Mouse (Mus musculus): ENCODE results near the gene Klhdc1.

Gene Klhdc1

GRCm38 (mm10) chr12:69227776-69228466, 13.1 kb upstream of the Klhdc1 start, which contains the start of gene Pole2:
TSS of gene Pole2 (minus strand) at chr12:69228195.
- DNase-seq (ENCODE audit: low spot score) = peak; percentile 80

DNA sequence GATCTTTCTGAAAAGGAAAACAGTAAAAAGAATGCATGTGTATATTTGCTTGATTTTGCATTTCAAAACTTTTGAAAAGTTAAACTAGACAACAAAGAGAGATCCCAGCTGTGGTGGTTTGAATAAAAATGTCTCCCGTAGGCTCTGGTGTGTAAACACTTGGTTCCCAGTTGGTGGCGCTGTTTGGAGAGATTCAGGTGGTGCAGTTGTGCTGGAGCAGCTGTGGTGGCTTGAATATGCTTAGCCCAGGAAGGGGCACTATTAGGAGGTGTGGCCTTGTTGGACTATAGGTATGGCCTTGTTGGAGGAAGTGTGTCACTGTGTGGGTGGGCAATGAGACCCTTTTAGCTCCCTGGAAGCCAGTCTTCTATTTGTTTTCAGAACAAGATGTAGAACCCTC, 11.7 kb upstream of the Klhdc1 start:
- peak; percentile 73 for DNase-seq (ENCODE audit: low spot score)

- DNase-seq (ENCODE audit: low spot score) = no peak
These were observed 5.2 kb upstream of the Klhdc1 start for GRCm38 (mm10) chr12:69235782-69236181.

GRCm38 (mm10) chr12:69238284-69238683, 2.7 kb upstream of the Klhdc1 start:
- DNase-seq (ENCODE audit: low spot score) = no peak

DNA sequence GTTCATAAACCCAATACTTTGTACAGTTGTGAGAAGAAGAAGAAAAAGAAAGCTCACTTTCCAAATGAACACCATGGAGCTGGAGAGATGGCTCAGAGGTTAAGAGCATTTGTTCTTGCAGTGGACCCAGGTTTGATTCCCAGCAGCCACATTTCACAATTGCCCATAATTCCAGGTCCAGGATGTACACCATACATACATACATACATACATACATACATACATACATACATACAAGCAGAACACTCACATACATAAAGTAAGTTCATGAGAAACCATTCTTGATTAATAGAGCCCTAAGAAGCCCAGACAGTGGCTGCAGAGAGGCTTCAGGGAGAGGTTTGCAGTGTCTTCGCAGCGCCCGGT, 412 bp downstream of the Klhdc1 start:
- DNase-seq (ENCODE audit: low spot score) = no peak

DNA sequence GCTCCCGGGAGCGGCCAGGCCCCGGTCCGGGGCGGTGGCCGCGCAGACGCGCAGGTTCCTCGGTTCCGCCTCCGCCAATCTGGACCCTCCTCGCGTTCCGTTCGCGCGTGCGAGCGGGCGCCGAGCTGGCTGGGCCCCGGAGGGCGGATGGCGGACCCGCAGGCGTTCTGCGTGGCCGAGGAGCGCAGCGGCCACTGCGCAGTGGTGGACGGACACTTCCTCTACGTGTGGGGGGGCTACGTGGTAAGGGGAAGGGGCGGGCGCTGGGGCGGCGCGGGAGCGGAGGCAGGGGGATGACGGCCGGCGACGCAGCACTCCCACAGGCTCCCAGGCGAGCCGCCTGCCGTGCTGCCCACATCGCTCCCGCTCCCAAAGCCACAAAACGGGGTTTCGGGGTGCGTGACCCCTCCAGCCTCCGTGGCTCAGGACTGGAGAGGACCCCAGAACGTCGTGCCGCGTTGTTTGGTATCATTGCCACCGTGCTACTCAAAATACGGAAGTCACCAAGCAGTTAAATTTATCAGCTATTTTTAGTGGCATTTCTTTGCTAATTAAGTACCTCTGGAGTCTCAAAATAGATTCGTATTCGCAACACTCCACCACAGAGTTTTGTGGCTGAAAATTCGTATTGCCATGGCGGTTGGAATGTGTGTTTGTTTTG, 925 bp downstream of the Klhdc1 start:
- DNase-seq (ENCODE audit: low spot score) = peak; percentile 56

DNA sequence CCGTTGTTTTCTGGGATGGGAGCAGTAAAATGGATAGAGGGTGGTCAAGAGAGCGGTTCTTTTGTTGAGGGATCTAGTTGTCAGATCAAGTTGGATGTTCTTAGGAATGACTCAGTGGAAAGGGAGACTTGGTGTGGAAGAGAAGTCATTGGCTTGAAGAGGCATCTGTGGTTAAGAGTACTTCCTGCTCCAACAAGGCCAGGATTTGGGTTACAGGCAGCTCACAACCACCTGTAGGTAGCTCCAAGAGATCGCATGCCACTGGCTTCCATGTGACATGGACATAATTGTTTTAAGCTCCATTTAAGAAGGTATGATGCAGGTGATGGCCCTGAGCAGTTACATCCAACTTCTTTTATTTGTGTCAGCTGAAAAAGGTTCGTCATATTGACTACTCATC, 8.8 kb downstream of the Klhdc1 start:
- DNase-seq (ENCODE audit: low spot score) = no peak

DNA sequence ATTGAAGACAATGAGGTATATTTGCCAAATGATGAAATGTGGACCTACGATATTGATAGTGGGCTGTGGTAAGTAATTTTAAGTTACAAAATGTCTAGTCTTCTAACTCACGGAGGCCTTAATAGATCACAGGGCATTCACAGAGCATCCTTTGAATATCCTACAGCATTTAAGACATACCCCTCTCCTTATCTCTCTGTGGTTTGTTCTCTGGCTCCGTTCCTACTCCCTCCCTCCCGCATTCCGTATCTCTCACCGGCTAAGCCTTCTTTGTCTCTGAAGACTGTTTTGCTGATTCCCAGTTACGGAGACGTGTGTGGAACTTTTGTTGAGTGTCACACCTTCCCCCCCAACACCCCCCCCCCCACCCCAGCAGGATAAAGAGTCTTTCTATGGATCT, 9.8 kb downstream of the Klhdc1 start:
- DNase-seq (ENCODE audit: low spot score) = no peak

GRCm38 (mm10) chr12:69253806-69254205, 12.8 kb downstream of the Klhdc1 start:
- DNase-seq (ENCODE audit: low spot score) = no peak

DNA sequence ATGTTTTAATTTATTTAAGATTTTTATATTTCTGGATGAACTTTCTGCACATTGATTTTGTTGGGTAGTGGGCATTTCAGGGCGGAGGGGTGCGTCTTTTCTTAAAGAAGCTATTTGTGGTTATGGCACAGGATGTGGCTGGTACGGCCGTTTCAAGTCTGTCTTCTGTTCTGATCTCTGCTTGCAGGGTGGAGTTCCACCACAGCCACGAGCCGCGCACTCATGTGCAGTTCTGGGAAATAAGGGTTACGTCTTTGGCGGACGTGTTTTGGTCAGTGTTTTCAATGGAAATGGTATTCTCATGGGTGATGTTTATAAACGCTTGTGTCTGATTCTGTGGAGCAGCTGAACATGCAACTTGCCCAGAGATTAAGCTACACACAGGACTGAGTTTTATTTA, 16.9 kb downstream of the Klhdc1 start:
- peak; percentile 94 for DNase-seq (ENCODE audit: low spot score)

DNA sequence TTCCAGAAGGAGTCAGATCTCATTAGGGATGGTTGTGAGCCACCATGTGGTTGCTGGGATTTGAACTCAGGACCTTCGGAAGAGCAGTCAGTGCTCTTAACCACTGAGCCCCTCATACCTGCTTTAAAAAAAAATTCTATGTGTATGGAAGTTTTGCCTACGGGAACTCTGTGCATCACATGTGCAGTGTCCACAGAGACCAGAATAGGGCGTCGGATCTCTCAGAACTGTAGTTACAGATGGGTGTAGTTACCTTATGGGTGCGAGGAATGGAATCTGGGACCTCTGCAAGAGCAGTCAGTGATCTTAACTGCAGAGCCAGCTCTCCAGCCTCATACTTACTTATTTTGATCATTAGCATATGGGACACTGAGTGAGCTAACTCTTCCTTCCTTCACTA, 21.3 kb downstream of the Klhdc1 start:
- no peak for DNase-seq (ENCODE audit: low spot score)

- DNase-seq (ENCODE audit: low spot score) = no peak
These were observed 24.1 kb downstream of the Klhdc1 start for GRCm38 (mm10) chr12:69265031-69265430.

GRCm38 (mm10) chr12:69267956-69268632, 27.1 kb downstream of the Klhdc1 start:
- DNase-seq (ENCODE audit: low spot score) = no peak

DNA sequence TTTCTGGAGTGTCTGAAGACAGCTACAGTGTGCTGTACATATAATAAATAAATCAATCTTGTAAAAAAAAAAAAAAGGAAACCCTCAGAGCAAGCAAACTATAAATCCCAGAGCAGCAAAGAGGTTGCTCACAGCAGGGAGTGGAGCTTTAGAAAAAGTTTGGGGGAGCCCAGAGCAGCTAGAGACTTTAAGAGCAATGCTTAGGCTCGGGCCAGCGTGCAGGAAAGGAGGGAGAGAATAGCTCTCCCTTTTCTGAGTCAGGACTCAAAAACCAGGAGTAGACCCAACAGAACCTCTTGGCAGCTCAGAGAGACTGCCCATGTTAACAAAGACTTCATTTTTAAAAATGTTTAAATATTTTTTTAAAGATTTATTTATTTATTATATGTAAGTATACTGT, 28.0 kb downstream of the Klhdc1 start:
- no peak for DNase-seq (ENCODE audit: low spot score)

GRCm38 (mm10) chr12:69279931-69280469, 39.0 kb downstream of the Klhdc1 start:
- DNase-seq (ENCODE audit: low spot score) = no peak

- no peak for DNase-seq (ENCODE audit: low spot score)
These were observed 39.9 kb downstream of the Klhdc1 start for GRCm38 (mm10) chr12:69280915-69281314.

- no peak for DNase-seq (ENCODE audit: low spot score)
These were observed 42.2 kb downstream of the Klhdc1 start for GRCm38 (mm10) chr12:69283146-69283545.

DNA sequence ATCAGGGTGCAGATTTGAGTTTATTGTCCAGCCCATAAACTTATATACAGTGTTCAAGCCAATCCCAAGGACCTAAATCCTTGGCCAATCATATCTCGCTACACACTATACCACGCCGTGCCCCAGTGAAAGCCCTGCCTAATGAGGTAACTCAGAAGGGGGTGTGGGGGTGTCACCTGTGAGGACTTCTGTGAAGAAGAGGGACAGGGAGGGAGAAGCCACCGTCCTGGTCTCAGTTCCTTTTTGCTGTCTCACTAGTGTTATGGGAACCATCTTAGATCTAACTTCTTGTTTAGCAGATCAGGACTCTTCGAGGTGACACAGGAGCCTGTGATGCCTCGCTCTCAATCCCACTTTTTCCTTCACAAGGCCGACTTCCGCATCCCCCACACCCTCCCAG, 46.6 kb downstream of the Klhdc1 start:
- no peak for DNase-seq (ENCODE audit: low spot score)

- no peak for DNase-seq (ENCODE audit: low spot score)
These were observed 47.7 kb downstream of the Klhdc1 start for GRCm38 (mm10) chr12:69288699-69289098.

- no peak for DNase-seq (ENCODE audit: low spot score)
These were observed 51.4 kb downstream of the Klhdc1 start for GRCm38 (mm10) chr12:69292401-69292800.

- peak; percentile 10 for DNase-seq (ENCODE audit: low spot score)
These were observed 52.8 kb downstream of the Klhdc1 start for GRCm38 (mm10) chr12:69293815-69294214.

- DNase-seq (ENCODE audit: low spot score) = peak; percentile 59
These were observed 54.0 kb downstream of the Klhdc1 start for GRCm38 (mm10) chr12:69294936-69295335.

DNA sequence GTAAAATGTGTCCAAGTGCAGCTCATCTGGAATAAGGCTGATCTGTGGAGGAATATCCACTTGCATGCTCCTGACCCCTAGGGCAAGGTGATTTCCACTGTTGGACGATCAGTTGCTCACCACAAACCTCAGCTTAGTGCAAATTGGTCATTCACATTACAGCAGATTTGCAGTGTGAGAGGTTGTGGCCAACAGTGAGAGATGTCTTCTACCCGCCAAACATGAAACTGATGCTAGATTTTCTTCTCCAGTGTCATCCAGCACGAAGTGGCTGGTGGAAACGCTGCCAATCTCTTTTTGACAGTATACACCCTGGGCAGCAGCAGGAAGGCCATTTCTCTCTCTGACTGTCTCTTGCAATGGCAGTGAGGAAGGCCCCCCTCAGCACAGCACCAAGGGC, 54.7 kb downstream of the Klhdc1 start:
- DNase-seq (ENCODE audit: low spot score) = peak; percentile 3

Data from T-cell, adult 2 months (primary cell).